Mouse (Mus musculus) G1E (cell line): ENCODE measurements around the gene Rep15.

Experiments
- CTCF ChIP-seq: IDR thresholded peaks from 2 replicates; pipeline ENCODE4 v1.5.1; 2012; ENCODE audit warnings: low read depth, low read length, inconsistent platforms, mixed read lengths
- GATA1 ChIP-seq: IDR thresholded peaks from 2 replicates; pipeline ENCODE4 v1.6.1; 2012; ENCODE audit warnings: borderline replicate concordance, low read length, inconsistent platforms, mixed read lengths
- GATA2 ChIP-seq: IDR thresholded peaks from 2 replicates; pipeline ENCODE4 v1.6.1; 2012; ENCODE audit warnings: low read depth, low read length, inconsistent platforms, borderline replicate concordance
- POLR2AphosphoS5 ChIP-seq: IDR thresholded peaks from 2 replicates; pipeline ENCODE4 v1.6.1; 2012; ENCODE audit warnings: low read depth, low read length, inconsistent platforms; ENCODE audit not compliant: insufficient replicate concordance
- TAL1 ChIP-seq: conservative IDR thresholded peaks from 2 replicates; pipeline ENCODE4 v1.6.1; 2012; ENCODE audit warnings: low read depth, low read length, inconsistent platforms, mixed read lengths

DNA sequence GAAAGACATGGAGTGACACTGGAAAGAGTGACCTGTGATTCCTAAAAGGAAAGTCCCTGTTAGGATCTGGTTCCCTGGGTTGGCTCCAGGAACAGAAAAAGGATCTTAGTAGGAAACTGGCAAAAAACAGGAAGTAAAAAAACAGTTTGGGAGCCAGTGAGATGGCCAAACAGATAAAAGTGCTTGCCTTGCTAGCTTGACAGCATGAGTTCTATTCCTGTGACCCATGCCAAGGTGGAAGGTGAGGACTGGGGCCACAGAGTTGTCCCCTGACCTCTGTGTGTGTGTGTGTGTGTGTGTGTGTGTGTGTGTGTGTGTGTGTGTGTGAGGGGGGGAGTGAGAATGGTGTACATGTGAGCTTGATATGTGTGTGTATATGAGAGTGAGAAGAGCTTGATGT is 8.8 kb upstream of the Rep15 start:
- no peak for TF ChIP-seq CTCF
- TF ChIP-seq GATA1: no peak
- no peak for TF ChIP-seq POLR2AphosphoS5
- no peak for TF ChIP-seq TAL1
- TF ChIP-seq GATA2: no peak
